In genomic region chr1:26909926-26910665, GRCm38 (mm10) we compare ENCODE assay signal across 13 mouse cellular contexts.
DNase-seq lines count a peak whose midpoint lies in the region; ATAC-seq and TF ChIP-seq lines count a peak whose summit lies in the region.
"Had no signal": no experiment of that assay in that cellular context is flagged by ENCODE, and none has a peak within 500 bp of the region (broad histone marks: within the 10 kb centered on the region; RNA-seq: fewer than 3 reads in every experiment).

No protein-coding gene starts in this region.

- no peaks in the 10 kb centered on the region for H3K4me1 ChIP-seq in lung, postnatal 0 days (ENCODE audit: insufficient read depth, low read depth, low read length)
- no peaks in the 10 kb centered on the region for H3K4me1 ChIP-seq in midbrain, embryonic 15.5 days
- H3K4me1 ChIP-seq: forebrain, embryonic 12.5 days; hindbrain, embryonic 13.5 days had no signal

- no peak for TF ChIP-seq CTCF in lung, postnatal 0 days (IDR thresholded peaks at IDR 0.05)

- no peak for TF ChIP-seq EP300 in lung, postnatal 0 days (IDR thresholded peaks at IDR 0.05)

- H3K4me3 ChIP-seq in lung, postnatal 0 days (ENCODE audit: low read depth, low read length) = no peak overlapping the region
- no peak overlapping the region for H3K4me3 ChIP-seq in midbrain, embryonic 15.5 days
- H3K4me3 ChIP-seq: forebrain, embryonic 12.5 days; hindbrain, embryonic 13.5 days had no signal

- WGBS in lung, postnatal 0 days = 42% methylated on average over 3 of the region's 3 CpGs
- 77% methylated on average over 3 of the region's 3 CpGs for WGBS in midbrain, embryonic 15.5 days

- DNase-seq in lung, postnatal 0 days (ENCODE audit: low spot score) = peak; percentile 6
- no peak for DNase-seq in lung, postnatal 25 days (ENCODE audit: low spot score)
- peak; percentile 20 to 34 for DNase-seq in frontal cortex, postnatal 14 days (ENCODE audit: low spot score in 2 of 2)
- DNase-seq in left cerebral cortex, adult 18-20 months (ENCODE audit: low spot score in 2 of 2) = peak; percentile 44 to 62
- peak; percentile 16 for DNase-seq in skeletal muscle tissue, adult 2 months (ENCODE audit: low read depth, low spot score)
- DNase-seq in cerebellum, adult 18-20 months = no peak
- DNase-seq: cerebellum, adult 9-11 months; kidney, adult 11 months; lung, postnatal 36 days had no signal

- H3K9ac ChIP-seq in lung, postnatal 0 days (replicated peaks; ENCODE audit: low read depth) = no peak overlapping the region
- no peak overlapping the region for H3K9ac ChIP-seq in midbrain, embryonic 15.5 days
- H3K9ac ChIP-seq: forebrain, embryonic 12.5 days; hindbrain, embryonic 13.5 days; liver, embryonic 14.5 days had no signal

- no peak overlapping the region for H3K27ac ChIP-seq in lung, postnatal 0 days (ENCODE audit: low read length)
- no peak overlapping the region for H3K27ac ChIP-seq in midbrain, embryonic 15.5 days
- H3K27ac ChIP-seq: forebrain, embryonic 12.5 days; hindbrain, embryonic 13.5 days; liver, embryonic 14.5 days had no signal

- H3K36me3 ChIP-seq in lung, postnatal 0 days (ENCODE audit: insufficient read depth, low read length) = no peaks in the 10 kb centered on the region
- H3K36me3 ChIP-seq in midbrain, embryonic 15.5 days (replicated peaks) = no peaks in the 10 kb centered on the region
- H3K36me3 ChIP-seq: forebrain, embryonic 12.5 days; hindbrain, embryonic 13.5 days had no signal

- no peak; the same call in 1 of the 2 replicates for ATAC-seq in lung, postnatal 0 days
- ATAC-seq in midbrain, embryonic 15.5 days (replicated peaks) = no peak

- H3K27me3 ChIP-seq in lung, postnatal 0 days (replicated peaks; ENCODE audit: insufficient read depth, low read length) = no peaks in the 10 kb centered on the region
- no peaks in the 10 kb centered on the region for H3K27me3 ChIP-seq in midbrain, embryonic 15.5 days (replicated peaks)
- H3K27me3 ChIP-seq: forebrain, embryonic 12.5 days; hindbrain, embryonic 13.5 days had no signal

- no peaks in the 10 kb centered on the region for H3K9me3 ChIP-seq in lung, postnatal 0 days (ENCODE audit: low read length)
- H3K9me3 ChIP-seq in midbrain, embryonic 15.5 days = no peaks in the 10 kb centered on the region
- H3K9me3 ChIP-seq: forebrain, embryonic 12.5 days; hindbrain, embryonic 13.5 days had no signal

- no peak overlapping the region for H3K4me2 ChIP-seq in lung, postnatal 0 days (replicated peaks; ENCODE audit: low read depth, low read length)
- no peak overlapping the region for H3K4me2 ChIP-seq in midbrain, embryonic 15.5 days
- H3K4me2 ChIP-seq: forebrain, embryonic 12.5 days; hindbrain, embryonic 13.5 days had no signal

Comparison
In these comparisons a context has a peak if more than half of its experiments do, and no peak if none do; other contexts are left out.
1. DNase-seq: peak in lung, postnatal 0 days (single experiment), frontal cortex, postnatal 14 days (2 of 2), left cerebral cortex, adult 18-20 months (2 of 2) and skeletal muscle tissue, adult 2 months (single experiment); none in lung, postnatal 25 days (single experiment) and cerebellum, adult 18-20 months (0 of 2).